Mouse (Mus musculus) liver, adult 2 months (tissue): Measurements from ENCODE around the gene Eif3b. TPM values are rescaled to one million over a fixed set of nuclear protein-coding genes. Genes with fewer than 3 reads are reported as not detected.
A peak's percentile ranks its signal among the peaks of the same experiment; 100 is the strongest.

Experiments
- DNase-seq: peaks from one replicate; pipeline ENCODE4 v3.0.0-alpha.2; 2011; ENCODE audit warnings: low read depth, low spot score; ENCODE audit errors: extremely low read depth
- H3K27ac ChIP-seq: fragments of 200-500 bp; replicated peaks from 2 replicates; pipeline ENCODE4 v1.5.1; 2012; ENCODE audit warnings: low read depth, mild to moderate bottlenecking, control low read depth, inconsistent platforms, low read length; ENCODE audit not compliant: insufficient read depth
- H3K27me3 ChIP-seq: fragments of 200-500 bp; 2 replicates; pipeline ENCODE4 v1.6.1; 2012; ENCODE audit warnings: mild to moderate bottlenecking, moderate library complexity, low read length, inconsistent platforms; ENCODE audit not compliant: control insufficient read depth, insufficient read depth
- H3K36me3 ChIP-seq: fragments of 200-500 bp; 2 replicates; pipeline ENCODE4 v1.6.1; 2012; ENCODE audit warnings: low read length, inconsistent platforms; ENCODE audit not compliant: control insufficient read depth, insufficient read depth
- H3K4me1 ChIP-seq: fragments of 200-500 bp; 2 replicates; pipeline ENCODE4 v1.6.1; 2011; ENCODE audit warnings: low read length; ENCODE audit not compliant: control insufficient read depth, insufficient read depth
- H3K4me3 ChIP-seq: fragments of 200-500 bp; 2 replicates; pipeline ENCODE4 v1.5.1; 2011; ENCODE audit warnings: low read depth, mild to moderate bottlenecking, control low read depth, low read length, moderate library complexity; ENCODE audit not compliant: insufficient read depth
- H3K79me2 ChIP-seq: fragments of 200-500 bp; 2 replicates; pipeline ENCODE4 v1.6.1; 2012; ENCODE audit warnings: inconsistent platforms, mild to moderate bottlenecking, low read length, moderate library complexity; ENCODE audit not compliant: control insufficient read depth, insufficient read depth
- H3K9ac ChIP-seq: fragments of 200-500 bp; 2 replicates; pipeline ENCODE4 v1.6.1; 2012; ENCODE audit warnings: low read depth, mild to moderate bottlenecking, control low read depth, inconsistent platforms, low read length
- CTCF ChIP-seq: fragments of 200-500 bp; IDR thresholded peaks from 2 replicates; pipeline ENCODE4 v1.5.1; 2011; ENCODE audit warnings: low read depth, low read length, control low read depth
- POLR2A ChIP-seq: fragments of 200-500 bp; IDR thresholded peaks from 2 replicates; pipeline ENCODE4 v1.6.1; 2011; ENCODE audit warnings: low read length, control low read depth; ENCODE audit not compliant: insufficient read depth; ENCODE audit errors: extremely low read depth
- WGBS: fragments of 180-500 bp; shearing (Covaris S2); methylation state at CpG from one replicate; pipeline ENCODE4 v1.1.7; 2018; 5-methylcytosine and 5-hydroxymethylcytosine counted together
- polyA plus RNA-seq: library from polyadenylated mRNA; depleted of rRNA; stranded (reverse); fragments of >200 nt; gene quantifications from 2 replicates; pipeline ENCODE4 v1.2.3, GENCODE M21; 2012
- total RNA-seq: library from RNA; depleted of rRNA; stranded (reverse); fragments of >200 nt; gene quantifications from 2 replicates; pipeline ENCODE4 v1.2.3, GENCODE M21; 2014

The Eif3b gene
- total and polyA plus RNA-seq, 2 experiments, result 37.9 to 64.8 TPM

DNA sequence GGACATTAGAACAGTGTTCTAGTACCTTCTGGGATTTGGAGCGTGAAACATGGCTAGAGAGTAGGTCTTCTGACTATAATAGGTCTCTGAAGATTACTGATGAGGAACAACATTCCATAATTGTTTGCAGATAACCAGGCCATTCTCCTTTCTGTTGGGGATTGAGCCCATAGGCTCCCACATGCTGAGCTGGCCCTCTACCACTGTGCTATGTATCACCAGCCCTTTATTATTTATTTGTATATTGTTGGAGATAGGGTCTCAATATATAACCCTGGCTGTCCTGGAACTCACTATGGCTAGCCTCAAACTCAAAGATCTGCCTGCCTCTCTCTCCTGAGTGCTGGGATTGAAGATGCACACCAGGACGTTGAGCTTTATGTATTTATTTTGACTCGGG is 29.5 kb upstream of the Eif3b start:
- Histone ChIP-seq H3K4me3 (no peak overlapping the region), H3K4me1 (peaks cover 5% of the 10 kb centered on the region), H3K36me3 (no peaks in the 10 kb centered on the region), H3K27me3 (no peaks in the 10 kb centered on the region), H3K27ac (no peak overlapping the region), H3K79me2 (peaks cover 27% of the 10 kb centered on the region), H3K9ac (no peak overlapping the region; the same call in 1 of the 2 replicates)
- 46% methylated on average over 3 of the region's 3 CpGs for WGBS
- no peak for DNase-seq
- no peak for TF ChIP-seq CTCF
- no peak for TF ChIP-seq POLR2A

DNA sequence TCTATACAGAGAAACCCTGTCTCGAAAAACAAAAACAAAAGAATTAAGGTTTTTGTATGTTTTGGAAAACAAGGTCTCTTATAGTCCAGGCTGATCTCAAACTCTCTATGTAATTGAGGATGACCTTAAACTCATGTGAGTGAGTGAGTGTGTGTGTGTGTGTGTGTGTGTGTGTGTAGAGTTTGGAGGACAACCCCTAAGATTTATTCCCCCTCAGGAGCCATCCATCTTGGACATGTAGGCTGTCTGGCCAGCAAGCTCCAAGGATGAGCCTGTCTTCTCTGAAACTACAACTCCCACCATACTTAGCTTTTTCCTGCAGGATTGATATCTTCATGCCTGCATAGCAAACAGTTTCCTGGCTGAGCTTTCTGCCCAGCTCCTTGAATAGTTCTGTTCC is 27.7 kb upstream of the Eif3b start:
- Histone ChIP-seq H3K9ac (no peak overlapping the region), H3K27ac (no peak overlapping the region), H3K79me2 (peaks cover 20% of the 10 kb centered on the region), H3K4me1 (peaks cover 5% of the 10 kb centered on the region), H3K4me3 (no peak overlapping the region), H3K27me3 (no peaks in the 10 kb centered on the region), H3K36me3 (no peaks in the 10 kb centered on the region)
- WGBS, result 75% methylated on average over 1 of the region's 1 CpGs
- DNase-seq, result no peak
- TF ChIP-seq POLR2A (no peak), CTCF (no peak)

GRCm38 (mm10) chr5:140391981-140392380 is 27.1 kb upstream of the Eif3b start:
- DNase-seq, result no peak
- H3K27me3 ChIP-seq, result no peaks in the 10 kb centered on the region
- WGBS, result 89% methylated on average over 5 of the region's 5 CpGs
- H3K36me3 ChIP-seq, result no peaks in the 10 kb centered on the region
- no peak overlapping the region for H3K4me3 ChIP-seq
- peaks cover 14% of the 10 kb centered on the region for H3K79me2 ChIP-seq
- H3K4me1 ChIP-seq, result peaks cover 5% of the 10 kb centered on the region; the same call in 1 of the 2 replicates
- TF ChIP-seq CTCF (no peak), POLR2A (no peak)
- H3K9ac ChIP-seq, result no peak overlapping the region
- H3K27ac ChIP-seq, result no peak overlapping the region

GRCm38 (mm10) chr5:140392701-140393100 is 26.4 kb upstream of the Eif3b start:
- no peaks in the 10 kb centered on the region for H3K36me3 ChIP-seq
- peaks cover 2% of the 10 kb centered on the region; the same call in 1 of the 2 replicates for H3K4me1 ChIP-seq
- H3K79me2 ChIP-seq, result peaks cover 7% of the 10 kb centered on the region
- no peak overlapping the region for H3K9ac ChIP-seq
- peak; percentile 55 for DNase-seq
- H3K4me3 ChIP-seq, result no peak overlapping the region
- H3K27ac ChIP-seq, result peak overlapping the region; percentile 56; the same call in 1 of the 2 replicates
- TF ChIP-seq CTCF (no peak), POLR2A (no peak)
- WGBS, result 71% methylated on average over 3 of the region's 3 CpGs
- H3K27me3 ChIP-seq, result no peaks in the 10 kb centered on the region

DNA sequence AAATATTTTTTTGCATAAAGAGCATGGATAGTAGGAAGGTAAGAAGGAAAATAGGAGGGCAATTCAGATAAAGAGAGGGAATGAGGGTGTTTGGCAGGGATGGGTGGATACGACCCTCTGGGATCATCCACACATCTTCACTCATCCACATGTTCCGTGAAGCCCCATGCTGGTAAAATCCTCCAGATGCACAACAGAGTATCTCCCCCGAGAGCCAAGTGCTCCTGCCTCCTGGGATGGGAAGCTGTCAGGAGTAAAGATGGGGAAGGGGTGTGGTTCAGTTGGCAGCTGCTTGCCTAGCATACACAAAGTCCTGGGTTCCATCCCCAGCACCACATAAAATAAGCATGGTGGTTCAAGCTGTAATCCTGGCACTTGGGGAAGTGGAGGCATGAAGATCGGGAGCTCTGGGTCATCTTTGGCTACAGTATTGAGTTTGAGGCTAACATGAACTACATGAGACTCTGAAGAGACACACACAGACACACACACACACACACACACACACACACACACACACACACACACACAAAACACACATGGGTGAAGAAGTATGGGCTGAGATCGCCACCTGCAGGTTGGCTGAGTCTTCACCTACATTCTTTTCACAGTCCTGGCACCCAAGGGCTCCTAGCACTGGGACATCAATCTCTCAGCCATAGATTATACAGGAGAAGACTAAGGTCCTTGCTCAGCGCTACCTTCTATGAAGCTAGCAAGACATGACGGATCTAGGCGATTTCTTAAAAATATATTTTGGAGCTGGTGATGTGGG is 22.8 kb upstream of the Eif3b start:
- no peak for TF ChIP-seq POLR2A
- peak; percentile 64 for TF ChIP-seq CTCF
- 67% methylated on average over 8 of the region's 8 CpGs for WGBS

GRCm38 (mm10) chr5:140402640-140403270 is 16.4 kb upstream of the Eif3b start:
- H3K27ac ChIP-seq, result no peak overlapping the region
- H3K27me3 ChIP-seq, result no peaks in the 10 kb centered on the region
- no peak overlapping the region for H3K4me3 ChIP-seq
- 84% methylated on average over 4 of the region's 4 CpGs for WGBS
- H3K9ac ChIP-seq, result no peak overlapping the region
- TF ChIP-seq CTCF (no peak), POLR2A (no peak)
- H3K36me3 ChIP-seq, result no peaks in the 10 kb centered on the region
- DNase-seq, result no peak
- H3K4me1 ChIP-seq, result no peaks in the 10 kb centered on the region
- H3K79me2 ChIP-seq, result no peaks in the 10 kb centered on the region

More for the DNA sequence above, 22.8 kb upstream of the Eif3b start:
- peak; percentile 54 for DNase-seq
- no peaks in the 10 kb centered on the region for H3K4me1 ChIP-seq
- H3K27ac ChIP-seq, result no peak overlapping the region
- H3K79me2 ChIP-seq, result no peaks in the 10 kb centered on the region
- H3K9ac ChIP-seq, result no peak overlapping the region
- H3K27me3 ChIP-seq, result no peaks in the 10 kb centered on the region
- no peak overlapping the region for H3K4me3 ChIP-seq
- H3K36me3 ChIP-seq, result no peaks in the 10 kb centered on the region
